Mouse (Mus musculus): ENCODE data around the gene Zfp709.
A peak's percentile ranks its signal among the peaks of the same experiment; 100 is the strongest.
"Not testable (repeated sequence)": the region's sequence is repeated elsewhere in the genome, so short reads cannot be mapped to it uniquely, and the experiment has no call there.

The Zfp709 gene

DNA sequence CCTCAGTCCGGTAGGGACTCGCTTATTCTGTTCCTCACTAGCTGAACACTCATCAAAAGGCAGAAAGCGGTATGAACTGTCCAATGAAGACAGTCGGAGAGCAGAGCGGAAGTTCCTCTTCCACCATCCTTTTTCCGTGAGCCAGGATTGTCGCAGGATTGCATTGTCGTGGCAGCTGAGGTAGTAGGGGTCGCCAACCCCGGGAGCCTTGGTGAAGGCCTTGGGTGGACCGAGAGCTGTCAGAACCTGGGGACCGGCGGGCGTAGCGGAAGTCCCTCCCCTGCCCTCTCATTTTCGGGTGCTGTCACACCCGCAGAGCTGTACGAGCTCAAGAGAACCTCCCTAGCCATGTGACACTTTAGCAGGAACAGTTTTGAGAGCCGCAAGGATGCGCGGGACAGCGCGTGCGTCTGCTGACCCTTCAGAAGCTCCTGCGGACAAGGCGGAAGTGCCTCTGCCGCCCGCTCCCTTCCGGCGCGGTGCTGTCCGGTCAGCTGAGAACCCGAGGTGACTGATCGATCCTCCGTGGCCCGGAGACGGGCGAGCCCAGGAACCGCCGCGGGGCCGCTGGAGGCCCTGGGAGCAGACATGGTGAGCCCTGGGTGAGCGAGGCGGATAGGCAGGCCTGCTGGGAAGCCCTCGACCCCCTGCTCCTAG is at the start of gene Zfp709:
Gene Zfp709 (plus strand): TSS at position 402 of the 657 bp plus-strand sequence.
- Histone ChIP-seq H3K9me3 (ENCODE audit: low read length) (peaks cover 19% of the 10 kb centered on the region), H3K4me1 (replicated peaks; ENCODE audit: low read depth, low read length) (no peaks in the 10 kb centered on the region), H3K27me3 (ENCODE audit: insufficient read depth, low read length) (peaks cover 10% of the 10 kb centered on the region; the same call in 1 of the 2 replicates), H3K4me3 (replicated peaks; ENCODE audit: low read length) (peak within 1 kb of the TSS; percentile 88), H3K36me3 (ENCODE audit: insufficient read depth, low read length) (0 out of 2 replicates have a peak, but pooled peaks cover 7% of the 10 kb centered on the region)
- TF ChIP-seq CTCF (conservative IDR thresholded peaks at IDR 0.05; ENCODE audit: low read length) = no peak
- no peak for TF ChIP-seq NANOG (IDR thresholded peaks at IDR 0.05; ENCODE audit: borderline replicate concordance, low read length)
- no peak for TF ChIP-seq POU5F1 (IDR thresholded peaks at IDR 0.05; ENCODE audit: borderline replicate concordance, low read length)

DNA sequence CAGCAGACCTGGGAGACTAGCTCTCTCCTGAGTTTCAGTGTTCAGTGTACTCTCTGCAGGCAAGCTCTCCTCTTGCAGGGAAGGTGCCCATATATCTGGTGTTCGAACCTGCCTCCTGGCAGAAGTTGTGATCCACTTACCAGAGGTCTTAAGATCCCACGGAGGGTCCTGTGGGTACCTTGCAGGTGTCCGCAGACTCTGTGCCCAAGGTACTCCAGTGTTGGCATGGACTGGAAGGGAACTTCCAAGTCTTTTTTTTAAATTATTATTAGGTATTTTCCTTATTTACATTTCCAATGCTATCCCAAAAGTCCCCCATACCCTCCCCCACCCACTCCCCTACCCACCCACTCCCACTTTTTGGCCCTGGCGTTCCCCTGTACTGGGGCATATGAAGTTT is 43.6 kb upstream of the Zfp709 start:
- H3K4me1 ChIP-seq (replicated peaks; ENCODE audit: low read depth, low read length); H3K27me3 ChIP-seq (ENCODE audit: insufficient read depth, low read length); H3K36me3 ChIP-seq (ENCODE audit: insufficient read depth, low read length); H3K4me3 ChIP-seq (replicated peaks; ENCODE audit: low read length): not testable (repeated sequence)
- peaks cover 24% of the 10 kb centered on the region for H3K9me3 ChIP-seq (ENCODE audit: low read length)

DNA sequence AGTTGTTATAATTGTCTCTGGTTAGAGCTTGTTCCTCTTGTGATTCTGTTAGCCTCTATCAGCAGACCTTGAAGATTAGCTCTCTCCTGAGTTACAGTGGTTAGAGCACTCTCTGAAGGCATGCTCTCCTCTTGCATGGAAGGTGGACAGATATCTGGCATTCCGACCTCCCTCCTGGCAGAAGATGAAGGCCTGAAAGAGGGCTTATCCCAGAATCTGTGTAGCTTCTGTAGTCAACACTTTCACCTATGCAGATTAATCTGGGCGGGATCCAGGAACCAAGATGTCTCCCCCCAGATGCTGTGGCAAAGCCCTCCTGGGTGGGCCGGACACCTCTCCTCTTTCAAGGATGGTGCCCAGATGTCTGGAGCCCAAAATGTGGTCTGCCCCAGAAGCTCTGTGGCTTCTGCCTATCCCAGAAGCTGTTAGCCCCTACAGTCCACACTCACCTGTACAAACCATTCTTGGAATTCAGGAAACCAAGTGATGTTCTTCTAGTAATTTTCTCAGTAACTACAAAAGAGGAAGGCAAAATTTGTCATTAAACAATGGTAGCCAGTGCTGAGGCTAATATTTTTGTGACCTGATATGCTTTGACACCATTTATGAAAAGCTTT is 40.5 kb upstream of the Zfp709 start:
- H3K27me3 ChIP-seq (ENCODE audit: insufficient read depth, low read length); H3K4me3 ChIP-seq (replicated peaks; ENCODE audit: low read length); H3K36me3 ChIP-seq (ENCODE audit: insufficient read depth, low read length); H3K4me1 ChIP-seq (replicated peaks; ENCODE audit: low read depth, low read length): not testable (repeated sequence)
- peaks cover 19% of the 10 kb centered on the region for H3K9me3 ChIP-seq (ENCODE audit: low read length)

DNA sequence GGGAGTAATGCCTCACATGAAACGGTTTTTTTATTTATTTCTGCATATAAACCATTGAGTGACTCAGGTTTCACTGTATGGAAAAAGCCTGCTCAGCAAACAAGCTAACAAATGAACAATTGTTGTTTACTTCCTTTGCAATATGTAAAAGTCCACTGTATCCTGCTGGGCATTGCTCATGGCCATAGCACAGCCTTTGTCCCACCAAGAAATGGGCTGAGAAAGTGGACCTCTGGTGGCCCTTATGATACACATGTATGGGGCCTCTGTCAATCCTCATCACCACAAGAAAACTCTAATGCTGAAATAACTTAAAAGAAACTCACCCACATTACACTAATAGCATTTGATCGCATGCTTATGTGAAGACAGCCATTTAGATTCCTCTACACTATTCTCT is 39.3 kb upstream of the Zfp709 start:
- not testable (repeated sequence) for H3K27me3 ChIP-seq (ENCODE audit: insufficient read depth, low read length); H3K4me1 ChIP-seq (replicated peaks; ENCODE audit: low read depth, low read length); H3K36me3 ChIP-seq (ENCODE audit: insufficient read depth, low read length); H3K4me3 ChIP-seq (replicated peaks; ENCODE audit: low read length)
- H3K9me3 ChIP-seq (ENCODE audit: low read length) = peaks cover 19% of the 10 kb centered on the region

DNA sequence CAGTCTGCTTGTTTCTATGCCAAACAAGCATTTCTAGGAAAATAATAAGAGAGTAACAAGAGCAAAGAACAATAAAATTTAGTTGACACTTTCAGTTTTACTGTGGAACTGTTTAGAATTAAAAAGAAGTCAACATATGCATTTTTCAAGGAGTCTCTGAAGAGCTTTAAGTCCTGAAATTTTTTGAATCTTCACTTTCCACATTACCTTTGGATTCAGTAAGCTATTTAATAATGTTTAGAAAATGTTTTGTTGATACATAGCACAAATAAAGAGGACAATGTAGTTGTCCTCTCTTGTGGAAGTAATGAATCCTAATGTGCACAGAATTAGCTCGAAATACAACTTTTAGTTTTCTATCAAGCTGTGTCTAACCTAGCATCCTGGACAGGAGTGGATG is 37.4 kb upstream of the Zfp709 start:
- H3K9me3 ChIP-seq (ENCODE audit: low read length) = peaks cover 11% of the 10 kb centered on the region
- not testable (repeated sequence) for H3K4me1 ChIP-seq (replicated peaks; ENCODE audit: low read depth, low read length); H3K36me3 ChIP-seq (ENCODE audit: insufficient read depth, low read length); H3K27me3 ChIP-seq (ENCODE audit: insufficient read depth, low read length); H3K4me3 ChIP-seq (replicated peaks; ENCODE audit: low read length)

DNA sequence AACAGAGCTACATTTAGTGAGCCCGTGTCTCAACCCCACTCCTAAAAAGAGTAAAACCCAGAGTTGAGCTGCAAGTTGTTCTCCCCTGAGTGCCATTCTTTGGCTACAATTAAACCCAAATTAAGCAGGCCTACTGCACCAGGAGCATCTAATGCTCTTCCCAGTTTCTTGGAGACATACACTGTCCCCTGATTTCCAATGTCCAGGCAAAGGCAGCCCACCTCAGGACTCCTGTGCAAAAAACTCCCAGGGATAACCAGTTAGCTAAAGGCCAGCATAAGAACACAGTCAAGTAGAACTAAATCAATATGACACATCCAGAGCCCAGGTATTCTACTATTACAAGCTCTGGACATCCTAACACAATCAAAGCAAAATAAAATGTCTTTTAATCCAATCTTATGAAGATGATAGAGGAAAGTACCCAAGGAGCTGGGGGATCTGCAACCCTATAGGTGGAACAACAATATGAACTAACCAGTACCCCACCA is 35.8 kb upstream of the Zfp709 start:
- not testable (repeated sequence) for H3K36me3 ChIP-seq (ENCODE audit: insufficient read depth, low read length); H3K4me3 ChIP-seq (replicated peaks; ENCODE audit: low read length); H3K9me3 ChIP-seq (ENCODE audit: low read length); H3K27me3 ChIP-seq (ENCODE audit: insufficient read depth, low read length); H3K4me1 ChIP-seq (replicated peaks; ENCODE audit: low read depth, low read length)

DNA sequence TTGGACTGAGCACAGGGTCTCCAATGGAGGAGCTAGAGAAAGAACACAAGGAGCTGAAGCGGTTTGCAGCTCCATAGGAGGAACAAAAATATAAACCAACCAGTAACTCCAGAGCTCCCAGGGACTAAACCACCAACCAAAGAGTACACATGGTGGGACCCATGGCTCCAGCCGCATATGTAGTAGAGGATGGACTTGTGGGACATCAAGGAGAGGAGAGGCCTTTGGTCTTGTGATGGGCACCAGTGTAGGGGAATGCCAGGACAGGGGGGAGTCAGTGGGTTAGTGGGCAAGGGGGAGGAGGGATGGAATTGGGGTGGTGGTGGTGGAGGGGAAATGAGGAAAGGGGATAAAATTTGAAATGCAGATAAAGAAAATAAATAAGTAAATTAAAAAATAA is 35.1 kb upstream of the Zfp709 start:
- H3K27me3 ChIP-seq (ENCODE audit: insufficient read depth, low read length); H3K36me3 ChIP-seq (ENCODE audit: insufficient read depth, low read length); H3K4me3 ChIP-seq (replicated peaks; ENCODE audit: low read length); H3K9me3 ChIP-seq (ENCODE audit: low read length); H3K4me1 ChIP-seq (replicated peaks; ENCODE audit: low read depth, low read length): not testable (repeated sequence)

DNA sequence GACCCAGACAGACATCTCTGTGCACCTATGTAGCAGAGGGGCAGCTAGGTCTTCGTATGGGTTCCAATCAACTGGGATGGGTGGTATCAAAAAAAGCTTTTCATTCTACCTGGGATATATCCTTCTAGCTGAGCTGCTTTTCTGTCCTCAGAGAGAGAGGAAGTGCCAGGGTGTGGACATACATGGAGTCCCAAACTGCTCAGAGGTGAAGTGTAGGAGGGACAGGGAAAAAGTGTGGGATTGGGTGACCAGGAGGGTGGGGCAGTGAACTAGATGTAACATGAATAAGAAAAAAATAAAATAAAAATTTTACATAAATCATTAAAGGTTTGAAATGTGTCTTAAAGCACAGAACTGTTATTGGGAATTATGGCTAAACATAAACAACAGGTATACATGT is 30.8 kb upstream of the Zfp709 start:
- not testable (repeated sequence) for H3K36me3 ChIP-seq (ENCODE audit: insufficient read depth, low read length); H3K27me3 ChIP-seq (ENCODE audit: insufficient read depth, low read length); H3K9me3 ChIP-seq (ENCODE audit: low read length); H3K4me1 ChIP-seq (replicated peaks; ENCODE audit: low read depth, low read length); H3K4me3 ChIP-seq (replicated peaks; ENCODE audit: low read length)

DNA sequence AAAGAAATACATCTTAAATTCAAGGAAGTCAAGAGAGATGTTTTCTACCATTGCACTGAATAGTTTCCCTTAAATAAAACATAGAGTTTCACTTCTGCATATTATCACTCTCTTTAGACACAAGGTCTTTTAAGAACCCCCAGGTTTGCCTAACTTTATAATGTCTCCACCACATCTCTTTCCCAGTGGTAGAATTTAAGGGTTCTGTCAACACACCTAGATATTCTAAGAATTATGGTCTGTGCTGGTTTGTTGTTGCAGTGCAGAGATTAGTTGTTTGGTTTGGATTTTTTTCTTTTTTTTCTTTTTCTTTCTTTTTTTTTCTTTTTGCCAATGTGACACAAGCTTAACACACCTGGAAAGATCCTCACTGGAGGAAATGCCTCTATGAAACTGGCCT is 28.5 kb upstream of the Zfp709 start:
- not testable (repeated sequence) for H3K9me3 ChIP-seq (ENCODE audit: low read length); H3K4me3 ChIP-seq (replicated peaks; ENCODE audit: low read length); H3K27me3 ChIP-seq (ENCODE audit: insufficient read depth, low read length); H3K36me3 ChIP-seq (ENCODE audit: insufficient read depth, low read length); H3K4me1 ChIP-seq (replicated peaks; ENCODE audit: low read depth, low read length)

DNA sequence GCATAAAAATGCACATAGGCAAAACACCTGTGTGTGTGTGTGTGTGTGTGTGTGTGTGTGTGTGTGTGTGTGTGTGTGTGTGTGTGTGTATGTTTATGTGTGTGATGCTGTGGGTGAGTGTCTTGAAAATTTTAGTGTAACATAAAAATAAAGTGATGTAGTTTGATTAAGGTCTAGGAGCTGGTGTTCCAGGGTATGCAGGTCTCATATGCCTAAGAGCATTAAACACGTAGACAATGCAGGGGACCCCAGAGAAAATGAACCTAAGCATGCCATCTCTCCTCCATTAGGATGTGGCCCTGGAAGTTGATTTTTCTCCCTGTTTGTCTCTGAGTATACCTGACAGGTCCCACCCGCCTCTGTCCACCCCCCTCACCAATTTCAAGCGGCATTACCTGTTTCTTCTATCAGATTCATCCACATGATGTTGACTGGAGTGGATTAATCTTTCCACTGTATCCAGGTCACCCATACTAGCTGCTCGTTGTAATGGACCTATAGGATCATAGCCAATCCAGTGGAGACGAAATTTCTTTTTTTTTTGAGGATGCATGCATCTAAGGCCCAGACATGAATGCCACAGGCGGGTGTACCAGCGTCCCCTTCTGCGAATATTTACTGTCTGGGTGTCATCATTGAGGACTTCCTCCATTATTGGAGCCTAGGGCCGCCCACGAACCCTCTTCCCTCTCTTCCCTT is 25.0 kb upstream of the Zfp709 start:
- not testable (repeated sequence) for H3K4me1 ChIP-seq (replicated peaks; ENCODE audit: low read depth, low read length); H3K27me3 ChIP-seq (ENCODE audit: insufficient read depth, low read length); H3K36me3 ChIP-seq (ENCODE audit: insufficient read depth, low read length); H3K9me3 ChIP-seq (ENCODE audit: low read length); H3K4me3 ChIP-seq (replicated peaks; ENCODE audit: low read length)

DNA sequence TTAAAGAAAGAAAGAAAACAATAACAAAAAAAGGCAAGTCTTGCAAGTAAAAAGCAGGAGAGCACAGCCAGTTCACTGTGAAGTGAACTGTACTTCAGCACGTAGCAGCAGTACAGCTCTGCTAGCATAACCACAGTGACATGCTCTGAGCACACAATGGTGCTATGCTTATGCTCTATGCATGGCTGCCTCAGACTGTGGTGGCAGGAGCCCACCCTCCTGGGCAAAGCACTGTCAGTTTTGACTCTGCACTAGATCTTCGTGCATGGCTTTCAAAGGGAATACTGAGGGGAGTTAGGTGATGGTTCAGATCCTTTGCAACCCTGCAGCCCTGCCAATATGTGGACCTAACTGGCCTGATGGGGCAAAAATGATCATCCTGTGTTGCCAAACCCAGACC is 24.5 kb upstream of the Zfp709 start:
- H3K27me3 ChIP-seq (ENCODE audit: insufficient read depth, low read length); H3K9me3 ChIP-seq (ENCODE audit: low read length); H3K36me3 ChIP-seq (ENCODE audit: insufficient read depth, low read length): not testable (repeated sequence)

DNA sequence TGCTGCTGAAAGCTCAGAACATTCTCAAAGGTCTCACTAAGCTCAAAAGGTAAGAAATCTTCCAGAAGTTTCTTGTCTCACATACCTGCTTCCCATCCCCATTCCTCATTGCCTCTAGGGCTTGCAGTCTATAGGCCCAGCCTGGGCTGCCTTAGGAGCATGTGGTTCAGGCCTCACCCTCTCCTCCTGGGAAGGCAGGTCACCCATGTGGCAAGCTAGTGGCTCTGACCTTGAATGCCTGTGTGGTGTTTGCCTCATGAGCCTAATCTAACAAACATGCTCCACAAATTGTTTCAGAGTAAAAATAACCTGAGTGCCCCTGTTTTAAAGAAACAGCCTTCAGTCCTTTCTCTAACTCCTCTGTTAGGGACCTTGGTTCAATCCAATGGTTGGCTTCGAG is 20.3 kb upstream of the Zfp709 start:
- H3K4me1 ChIP-seq (replicated peaks; ENCODE audit: low read depth, low read length); H3K9me3 ChIP-seq (ENCODE audit: low read length); H3K4me3 ChIP-seq (replicated peaks; ENCODE audit: low read length); H3K36me3 ChIP-seq (ENCODE audit: insufficient read depth, low read length); H3K27me3 ChIP-seq (ENCODE audit: insufficient read depth, low read length): not testable (repeated sequence)

More for the DNA sequence above, 24.5 kb upstream of the Zfp709 start:
- H3K4me1 ChIP-seq (replicated peaks; ENCODE audit: low read depth, low read length); H3K4me3 ChIP-seq (replicated peaks; ENCODE audit: low read length): not testable (repeated sequence)

DNA sequence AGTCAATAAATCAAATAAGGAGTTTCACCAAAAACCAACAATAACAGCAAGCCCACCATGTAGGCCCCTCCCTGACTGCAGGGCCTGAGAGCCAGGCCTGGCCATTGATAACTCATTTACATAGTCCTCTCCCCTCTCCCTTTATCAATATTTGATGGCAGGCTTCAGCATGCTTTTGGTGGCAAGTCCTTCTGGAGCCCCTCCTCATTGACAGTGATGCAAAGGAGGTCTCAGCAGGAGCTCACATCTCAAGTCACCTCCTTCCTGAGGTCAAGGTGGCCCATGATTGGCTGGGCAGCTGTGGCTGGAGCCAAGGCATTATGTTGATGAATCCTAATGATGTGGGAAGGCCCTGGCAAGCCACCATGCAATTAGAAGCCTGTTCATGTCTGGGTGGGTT is 19.8 kb upstream of the Zfp709 start:
- H3K4me1 ChIP-seq (replicated peaks; ENCODE audit: low read depth, low read length); H3K4me3 ChIP-seq (replicated peaks; ENCODE audit: low read length); H3K9me3 ChIP-seq (ENCODE audit: low read length): not testable (repeated sequence)

DNA sequence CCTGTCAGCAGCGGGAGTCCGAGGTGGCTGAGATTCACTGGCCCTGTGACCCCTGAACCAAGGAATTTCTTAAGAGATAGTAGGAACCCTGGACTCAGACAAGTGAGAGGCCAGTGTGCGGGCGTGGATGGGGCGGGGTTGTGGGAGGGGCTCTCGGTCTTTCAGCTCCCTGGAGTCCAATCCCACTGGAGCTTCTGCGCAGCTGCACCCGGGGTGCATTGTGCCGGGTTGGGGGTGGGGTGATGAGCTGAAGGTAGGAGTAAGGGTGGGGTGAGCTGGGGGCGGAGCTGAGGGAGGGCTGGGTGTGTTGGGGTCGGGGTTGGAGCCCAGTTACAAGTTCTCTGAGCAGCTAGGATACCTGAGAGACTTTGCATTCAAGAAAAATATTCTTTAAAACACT is 18.8 kb downstream of the Zfp709 start:
- Histone ChIP-seq H3K9me3 (ENCODE audit: low read length) (peaks cover 38% of the 10 kb centered on the region), H3K4me1 (replicated peaks; ENCODE audit: low read depth, low read length) (peaks cover 10% of the 10 kb centered on the region; the same call in 1 of the 2 replicates), H3K4me3 (replicated peaks; ENCODE audit: low read length) (peak overlapping the region; percentile 29; the same call in 1 of the 2 replicates)
- H3K36me3 ChIP-seq (ENCODE audit: insufficient read depth, low read length); H3K27me3 ChIP-seq (ENCODE audit: insufficient read depth, low read length): not testable (repeated sequence)

More for the DNA sequence above, 19.8 kb upstream of the Zfp709 start:
- not testable (repeated sequence) for H3K36me3 ChIP-seq (ENCODE audit: insufficient read depth, low read length); H3K27me3 ChIP-seq (ENCODE audit: insufficient read depth, low read length)
